Mouse (Mus musculus) heart, embryonic 10.5 days (tissue): ENCODE data around the gene Stac3. TPM values are rescaled to one million over a fixed set of nuclear protein-coding genes. Genes with fewer than 3 reads are reported as not detected.
A peak's percentile ranks its signal among the peaks of the same experiment; 100 is the strongest.

Experiments used
- DNase-seq: peaks from one replicate; pipeline ENCODE4 v3.0.0-alpha.2; 2017; ENCODE audit warnings: low spot score
- H3K27ac ChIP-seq: fragments of 300-500 bp; sonication (generic); 2 replicates; pipeline ENCODE4 v1.5.1; 2016; ENCODE audit warnings: mild to moderate bottlenecking
- H3K27me3 ChIP-seq: fragments of 300-500 bp; sonication (generic); 2 replicates; pipeline ENCODE4 v1.6.1; 2016; ENCODE audit warnings: mild to moderate bottlenecking; ENCODE audit not compliant: poor library complexity, insufficient read depth, severe bottlenecking
- H3K36me3 ChIP-seq: fragments of 300-500 bp; sonication (generic); 2 replicates; pipeline ENCODE4 v1.6.1; 2016; ENCODE audit warnings: mild to moderate bottlenecking, moderate library complexity
- H3K4me1 ChIP-seq: fragments of 300-500 bp; sonication (generic); 2 replicates; pipeline ENCODE4 v1.6.1; 2016; ENCODE audit warnings: mild to moderate bottlenecking
- H3K4me3 ChIP-seq: fragments of 300-500 bp; sonication (generic); 2 replicates; pipeline ENCODE4 v1.5.1; 2016; ENCODE audit warnings: mild to moderate bottlenecking, moderate library complexity
- H3K9me3 ChIP-seq: fragments of 300-500 bp; sonication (generic); 2 replicates; pipeline ENCODE4 v1.6.1; 2016; ENCODE audit warnings: mild to moderate bottlenecking, moderate library complexity
- WGBS: fragments of 180-500 bp; shearing (Covaris S2); methylation state at CpG from one replicate; pipeline ENCODE4 v1.1.7; 2016; 5-methylcytosine and 5-hydroxymethylcytosine counted together
- polyA plus RNA-seq: library from polyadenylated mRNA; unstranded; fragments of >200 nt; fragmentation: Nextera tagmentation; extraction: Ambion mirVana; gene quantifications from 2 replicates; pipeline ENCODE4 v1.2.1, GENCODE M21; 2016

Stac3 gene
- polyA plus RNA-seq, 1 experiment from 2014 or later = 0.84 TPM

GRCm38 (mm10) chr10:127488856-127489255, 12.6 kb upstream of the Stac3 start:
- no peaks in the 10 kb centered on the region for H3K27me3 ChIP-seq
- 85% methylated on average over 7 of the region's 7 CpGs for WGBS
- H3K4me3 ChIP-seq = no peak overlapping the region
- peaks cover 87% of the 10 kb centered on the region for H3K36me3 ChIP-seq
- DNase-seq = no peak
- no peak overlapping the region for H3K27ac ChIP-seq
- H3K9me3 ChIP-seq = no peaks in the 10 kb centered on the region
- H3K4me1 ChIP-seq = 0 out of 2 replicates have a peak, but pooled peaks cover 2% of the 10 kb centered on the region

- no peaks in the 10 kb centered on the region for H3K9me3 ChIP-seq
- WGBS = 87% methylated on average over 18 of the region's 18 CpGs
- no peaks in the 10 kb centered on the region for H3K27me3 ChIP-seq
- H3K4me3 ChIP-seq = no peak overlapping the region
- no peaks in the 10 kb centered on the region for H3K4me1 ChIP-seq
- H3K36me3 ChIP-seq = peaks cover 86% of the 10 kb centered on the region
- DNase-seq = no peak
- no peak overlapping the region for H3K27ac ChIP-seq
These were observed 11.0 kb upstream of the Stac3 start for GRCm38 (mm10) chr10:127490160-127491127.

- H3K36me3 ChIP-seq = peaks cover 89% of the 10 kb centered on the region
- no peaks in the 10 kb centered on the region for H3K9me3 ChIP-seq
- H3K27me3 ChIP-seq = no peaks in the 10 kb centered on the region
- 80% methylated on average over 8 of the region's 8 CpGs for WGBS
- no peak overlapping the region for H3K27ac ChIP-seq
- DNase-seq = no peak
- H3K4me3 ChIP-seq = no peak overlapping the region
- no peaks in the 10 kb centered on the region for H3K4me1 ChIP-seq
These were observed 10.4 kb upstream of the Stac3 start for GRCm38 (mm10) chr10:127491128-127491512.

GRCm38 (mm10) chr10:127492118-127492517, 9.4 kb upstream of the Stac3 start:
- WGBS = 87% methylated on average over 3 of the region's 3 CpGs
- no peak for DNase-seq

GRCm38 (mm10) chr10:127496156-127496555, 5.3 kb upstream of the Stac3 start:
- 92% methylated on average over 3 of the region's 3 CpGs for WGBS
- Histone ChIP-seq H3K4me1 (no peaks in the 10 kb centered on the region), H3K27ac (no peak overlapping the region), H3K36me3 (peaks cover 94% of the 10 kb centered on the region), H3K27me3 (no peaks in the 10 kb centered on the region), H3K4me3 (no peak overlapping the region), H3K9me3 (no peaks in the 10 kb centered on the region)
- no peak for DNase-seq

More at GRCm38 (mm10) chr10:127492118-127492517, 9.4 kb upstream of the Stac3 start:
- Histone ChIP-seq H3K36me3 (peaks cover 93% of the 10 kb centered on the region), H3K9me3 (no peaks in the 10 kb centered on the region), H3K27ac (no peak overlapping the region), H3K27me3 (no peaks in the 10 kb centered on the region), H3K4me1 (no peaks in the 10 kb centered on the region), H3K4me3 (no peak overlapping the region)

- peaks cover 76% of the 10 kb centered on the region for H3K36me3 ChIP-seq
- no peak for DNase-seq
- no peaks in the 10 kb centered on the region for H3K9me3 ChIP-seq
- 0 out of 2 replicates have a peak, but pooled peaks cover 7% of the 10 kb centered on the region for H3K4me1 ChIP-seq
- H3K27ac ChIP-seq = no peak overlapping the region
- no peak overlapping the region for H3K4me3 ChIP-seq
- H3K27me3 ChIP-seq = no peaks in the 10 kb centered on the region
- 91% methylated on average over 5 of the region's 5 CpGs for WGBS
These were observed 2.0 kb upstream of the Stac3 start for GRCm38 (mm10) chr10:127499516-127499915.

GRCm38 (mm10) chr10:127500042-127500441, 1.4 kb upstream of the Stac3 start:
- Histone ChIP-seq H3K4me3 (no peak overlapping the region), H3K4me1 (0 out of 2 replicates have a peak, but pooled peaks cover 7% of the 10 kb centered on the region), H3K9me3 (no peaks in the 10 kb centered on the region), H3K27ac (no peak overlapping the region), H3K27me3 (0 out of 2 replicates have a peak, but pooled peaks cover 1% of the 10 kb centered on the region), H3K36me3 (peaks cover 73% of the 10 kb centered on the region)
- 88% methylated on average over 4 of the region's 4 CpGs for WGBS
- no peak for DNase-seq

- H3K9me3 ChIP-seq = no peaks in the 10 kb centered on the region
- H3K4me3 ChIP-seq = peak overlapping the region; percentile 58; the same call in 1 of the 2 replicates
- no peak overlapping the region for H3K27ac ChIP-seq
- peaks cover 54% of the 10 kb centered on the region for H3K4me1 ChIP-seq
- DNase-seq = peak; percentile 90
- H3K27me3 ChIP-seq = peaks cover 77% of the 10 kb centered on the region
- H3K36me3 ChIP-seq = peaks cover 20% of the 10 kb centered on the region; the same call in 1 of the 2 replicates
- WGBS = 2% methylated on average over 15 of the region's 15 CpGs
These were observed 6.8 kb downstream of the Stac3 start for GRCm38 (mm10) chr10:127508239-127508638.

- Histone ChIP-seq H3K27ac (no peak overlapping the region; the same call in 1 of the 2 replicates), H3K27me3 (peaks cover 87% of the 10 kb centered on the region), H3K36me3 (peaks cover 12% of the 10 kb centered on the region; the same call in 1 of the 2 replicates), H3K4me1 (peaks cover 64% of the 10 kb centered on the region), H3K4me3 (peak overlapping the region; percentile 58), H3K9me3 (no peaks in the 10 kb centered on the region)
- peak; percentile 93 for DNase-seq
- under 1% methylated on average over 35 of the region's 35 CpGs for WGBS
These were observed 7.8 kb downstream of the Stac3 start for GRCm38 (mm10) chr10:127509051-127509836.

- peaks cover 72% of the 10 kb centered on the region for H3K4me1 ChIP-seq
- H3K36me3 ChIP-seq = peaks cover 8% of the 10 kb centered on the region; the same call in 1 of the 2 replicates
- H3K9me3 ChIP-seq = no peaks in the 10 kb centered on the region
- H3K27me3 ChIP-seq = peaks cover 93% of the 10 kb centered on the region
- WGBS = 5% methylated on average over 17 of the region's 17 CpGs
- H3K27ac ChIP-seq = no peak overlapping the region
- H3K4me3 ChIP-seq = peak overlapping the region; percentile 58
- DNase-seq = no peak
These were observed 8.6 kb downstream of the Stac3 start for GRCm38 (mm10) chr10:127509837-127510701.

GRCm38 (mm10) chr10:127510895-127511617, 9.6 kb downstream of the Stac3 start:
- no peak for DNase-seq
- 5% methylated on average over 11 of the region's 11 CpGs for WGBS
- Histone ChIP-seq H3K27me3 (peaks cover 96% of the 10 kb centered on the region), H3K36me3 (peaks cover 5% of the 10 kb centered on the region; the same call in 1 of the 2 replicates), H3K4me1 (peaks cover 82% of the 10 kb centered on the region), H3K4me3 (peak overlapping the region; percentile 63), H3K27ac (no peak overlapping the region), H3K9me3 (no peaks in the 10 kb centered on the region)
